In genomic region chr9:101862481-101863065, GRCm38 (mm10) we compare ENCODE assay signal across 9 mouse cellular contexts. TPM values are rescaled to one million over a fixed set of nuclear protein-coding genes. Genes with fewer than 3 reads are reported as not detected.
DNase-seq lines count a peak whose midpoint lies in the region; ATAC-seq lines count a peak whose summit lies in the region.
"Had no signal": no experiment of that assay in that cellular context is flagged by ENCODE, and none has a peak within 500 bp of the region (broad histone marks: within the 10 kb centered on the region; RNA-seq: fewer than 3 reads in every experiment).

No protein-coding gene starts in this region.

- peaks cover 16% of the 10 kb centered on the region for H3K4me1 ChIP-seq in forebrain, embryonic 16.5 days (replicated peaks; ENCODE audit: control insufficient read depth, insufficient read depth, low read length)
- H3K4me1 ChIP-seq in hindbrain, embryonic 12.5 days, result peaks cover 13% of the 10 kb centered on the region
- peaks cover 19% of the 10 kb centered on the region; the same call in 1 of the 2 replicates for H3K4me1 ChIP-seq in lung, embryonic 15.5 days

- H3K36me3 ChIP-seq in forebrain, embryonic 16.5 days (ENCODE audit: control insufficient read depth, insufficient read depth), result no peaks in the 10 kb centered on the region
- no peaks in the 10 kb centered on the region for H3K36me3 ChIP-seq in hindbrain, embryonic 12.5 days
- H3K36me3 ChIP-seq in lung, embryonic 15.5 days, result no peaks in the 10 kb centered on the region

- H3K4me3 ChIP-seq in forebrain, embryonic 16.5 days (replicated peaks; ENCODE audit: low read length), result peak overlapping the region; percentile 10; the same call in 1 of the 2 replicates
- no peak overlapping the region for H3K4me3 ChIP-seq in hindbrain, embryonic 12.5 days
- no peak overlapping the region for H3K4me3 ChIP-seq in lung, embryonic 15.5 days

- no peaks in the 10 kb centered on the region for H3K9me3 ChIP-seq in forebrain, embryonic 16.5 days (ENCODE audit: control insufficient read depth, low read length)
- no peaks in the 10 kb centered on the region for H3K9me3 ChIP-seq in hindbrain, embryonic 12.5 days (replicated peaks)
- H3K9me3 ChIP-seq in lung, embryonic 15.5 days, result no peaks in the 10 kb centered on the region

- peak overlapping the region; percentile 34 for H3K4me2 ChIP-seq in forebrain, embryonic 16.5 days (ENCODE audit: low read length)
- peak overlapping the region; percentile 28 for H3K4me2 ChIP-seq in hindbrain, embryonic 12.5 days (replicated peaks)
- peak overlapping the region; percentile 38 for H3K4me2 ChIP-seq in lung, embryonic 15.5 days

- 18% methylated on average over 12 of the region's 12 CpGs for WGBS in forebrain, embryonic 16.5 days
- 25% methylated on average over 12 of the region's 12 CpGs for WGBS in hindbrain, embryonic 12.5 days
- 37% methylated on average over 12 of the region's 12 CpGs for WGBS in lung, embryonic 15.5 days

- no peak overlapping the region for H3K9ac ChIP-seq in forebrain, embryonic 16.5 days (replicated peaks; ENCODE audit: low read depth, low read length)
- H3K9ac ChIP-seq in hindbrain, embryonic 12.5 days, result no peak overlapping the region
- no peak overlapping the region for H3K9ac ChIP-seq in lung, embryonic 15.5 days

- 0 out of 2 replicates have a peak overlapping the region, but pooled peaks have one; percentile 58 for H3K27ac ChIP-seq in forebrain, embryonic 16.5 days (ENCODE audit: low read length)
- no peak overlapping the region for H3K27ac ChIP-seq in hindbrain, embryonic 12.5 days
- H3K27ac ChIP-seq in lung, embryonic 15.5 days, result peak overlapping the region; percentile 86

- peak; percentile 23 to 56 for DNase-seq in adrenal gland, adult (ENCODE audit: inconsistent age in 2 of 2, low spot score in 1 of 2)
- DNase-seq in adrenal gland, adult 8-10 months, result no peak
- peak; percentile 22 to 49 for DNase-seq in adrenal gland, postnatal 36 days
- peak; percentile 52 for DNase-seq in retina, postnatal 1 day
- no peak for DNase-seq in natural killer cell, adult 2 months (ENCODE audit: low spot score in 2 of 2)

- ATAC-seq in forebrain, embryonic 16.5 days, result peak; percentile 81
- peak; percentile 29; the same call in 1 of the 2 replicates for ATAC-seq in hindbrain, embryonic 12.5 days (ENCODE audit: low FRiP score)
- peak; percentile 77; the same call in 1 of the 2 replicates for ATAC-seq in lung, embryonic 15.5 days (ENCODE audit: borderline replicate concordance, extremely low read depth, low FRiP score, low TSS enrichment)

- H3K27me3 ChIP-seq in forebrain, embryonic 16.5 days (replicated peaks; ENCODE audit: control insufficient read depth, insufficient read depth, low read length), result no peaks in the 10 kb centered on the region
- no peaks in the 10 kb centered on the region for H3K27me3 ChIP-seq in hindbrain, embryonic 12.5 days
- H3K27me3 ChIP-seq in lung, embryonic 15.5 days, result no peaks in the 10 kb centered on the region

RNA-seq across cellular contexts. Expression of gene 9630041A04Rik, which starts 0.9 kb away (rescaled TPM):
- not detected for total RNA-seq in adrenal gland, adult 8-10 months (2022)
- total RNA-seq in adrenal gland, postnatal 36 days (2021), result not detected
- 0.42 and 0.71 TPM in 2 replicates for polyA plus RNA-seq in forebrain, embryonic 16.5 days (2015; fragmentation: Nextera tagmentation; extraction: Ambion mirVana)
- polyA plus RNA-seq in hindbrain, embryonic 12.5 days (2016; fragmentation: Nextera tagmentation; extraction: Ambion mirVana), result 0.35 and 0.36 TPM in 2 replicates
- polyA plus RNA-seq in lung, embryonic 15.5 days (2015; fragmentation: Nextera tagmentation; extraction: Ambion mirVana), result not detected in 2 replicates
- polyA plus RNA-seq: neural tube, embryonic 11.5 days had no signal

Comparison
In these comparisons a context has a peak if more than half of its experiments do, and no peak if none do; other contexts are left out.
1. DNase-seq: peak in adrenal gland, adult (2 of 2), adrenal gland, postnatal 36 days (2 of 2) and retina, postnatal 1 day (single experiment); none in adrenal gland, adult 8-10 months (single experiment) and natural killer cell, adult 2 months (0 of 2).
2. ATAC-seq: peak in every context shown above with its lines; median percentile 81 in forebrain, embryonic 16.5 days; 77 in lung, embryonic 15.5 days; 29 in hindbrain, embryonic 12.5 days.
3. Peak in every context shown above with its lines, with median percentiles within 50 percentile points of each other: H3K4me2 ChIP-seq.